Mouse (Mus musculus) thymus, postnatal 14 days (tissue): ENCODE results near the gene Gm5737.

Experiments used
- DNase-seq: peaks from one replicate; pipeline ENCODE4 v3.0.0; 2021

The Gm5737 gene

GRCm38 (mm10) chr7:120843037-120843621 is 31.0 kb downstream of the Gm5737 start:
- DNase-seq, result peak; percentile 87

GRCm38 (mm10) chr7:120843852-120844435 is 31.8 kb downstream of the Gm5737 start:
- DNase-seq, result peak; percentile 37

- DNase-seq, result no peak
Observed at GRCm38 (mm10) chr7:120844689-120845088, 32.5 kb downstream of the Gm5737 start.

- no peak for DNase-seq
Observed at GRCm38 (mm10) chr7:120848831-120849512, 36.8 kb downstream of the Gm5737 start.

GRCm38 (mm10) chr7:120850165-120850564 is 38.0 kb downstream of the Gm5737 start:
- no peak for DNase-seq

GRCm38 (mm10) chr7:120859854-120860253 is 47.7 kb downstream of the Gm5737 start:
- no peak for DNase-seq

- peak; percentile 48 for DNase-seq
Observed at GRCm38 (mm10) chr7:120860799-120861487, 48.8 kb downstream of the Gm5737 start.

- DNase-seq, result peak; percentile 31
Observed at GRCm38 (mm10) chr7:120861488-120862047, 49.4 kb downstream of the Gm5737 start.

GRCm38 (mm10) chr7:120862196-120862595 is 50.0 kb downstream of the Gm5737 start:
- DNase-seq, result no peak

GRCm38 (mm10) chr7:120862626-120863025 is 50.5 kb downstream of the Gm5737 start:
- DNase-seq, result no peak

- DNase-seq, result no peak
Observed at GRCm38 (mm10) chr7:120863476-120863875, 51.3 kb downstream of the Gm5737 start.

- no peak for DNase-seq
Observed at GRCm38 (mm10) chr7:120865100-120865499, 52.9 kb downstream of the Gm5737 start.

GRCm38 (mm10) chr7:120865832-120866231 is 53.7 kb downstream of the Gm5737 start:
- DNase-seq, result no peak

- DNase-seq, result no peak
Observed at GRCm38 (mm10) chr7:120866684-120867083, 54.5 kb downstream of the Gm5737 start.

GRCm38 (mm10) chr7:120867720-120868119 is 55.6 kb downstream of the Gm5737 start:
- no peak for DNase-seq

GRCm38 (mm10) chr7:120869883-120870282 is 57.7 kb downstream of the Gm5737 start:
- no peak for DNase-seq

- DNase-seq, result no peak
Observed at GRCm38 (mm10) chr7:120870431-120871008, 58.4 kb downstream of the Gm5737 start.

- no peak for DNase-seq
Observed at GRCm38 (mm10) chr7:120873083-120873482, 60.9 kb downstream of the Gm5737 start.

GRCm38 (mm10) chr7:120874021-120874420 is 61.9 kb downstream of the Gm5737 start:
- no peak for DNase-seq

- DNase-seq, result no peak
Observed at GRCm38 (mm10) chr7:120874764-120875539, 62.8 kb downstream of the Gm5737 start.

GRCm38 (mm10) chr7:120875540-120876388 is 63.6 kb downstream of the Gm5737 start:
- DNase-seq, result no peak
